13 mouse cellular contexts compared by ENCODE assay signal in genomic region chr2:166343551-166344340, GRCm38 (mm10).
DNase-seq lines count a peak whose midpoint lies in the region; ATAC-seq and TF ChIP-seq lines count a peak whose summit lies in the region.
"Had no signal": no experiment of that assay in that cellular context is flagged by ENCODE, and none has a peak within 500 bp of the region (broad histone marks: within the 10 kb centered on the region; RNA-seq: fewer than 3 reads in every experiment).

No protein-coding gene starts in this region.

- peak overlapping the region; percentile 24 for H3K27ac ChIP-seq in hindbrain, embryonic 10.5 days
- H3K27ac ChIP-seq in hindbrain, embryonic 16.5 days (ENCODE audit: low read depth, low read length), result no peak overlapping the region
- peak overlapping the region; percentile 81 for H3K27ac ChIP-seq in embryonic facial prominence, embryonic 12.5 days
- H3K27ac ChIP-seq in limb, embryonic 13.5 days, result peak overlapping the region; percentile 77
- H3K27ac ChIP-seq in thymus, adult 2 months (ENCODE audit: control insufficient read depth, insufficient read depth, low read length), result no peak overlapping the region
- H3K27ac ChIP-seq: liver, embryonic 15.5 days had no signal

- H3K4me3 ChIP-seq in hindbrain, embryonic 10.5 days, result no peak overlapping the region
- H3K4me3 ChIP-seq in hindbrain, embryonic 16.5 days (ENCODE audit: low read length), result no peak overlapping the region
- H3K4me3 ChIP-seq in embryonic facial prominence, embryonic 12.5 days, result no peak overlapping the region
- no peak overlapping the region for H3K4me3 ChIP-seq in limb, embryonic 13.5 days
- no peak overlapping the region for H3K4me3 ChIP-seq in thymus, adult 2 months (ENCODE audit: control insufficient read depth, insufficient read depth, low read length)
- H3K4me3 ChIP-seq: liver, embryonic 15.5 days; megakaryocyte, embryonic 14.5 days had no signal

- TF ChIP-seq CTCF in brain, embryonic 14.5 days (IDR thresholded peaks at IDR 0.05; ENCODE audit: borderline replicate concordance, extremely low read depth, insufficient read depth, insufficient read length), result no peak
- no peak for TF ChIP-seq CTCF in thymus, adult 2 months (IDR thresholded peaks at IDR 0.05; ENCODE audit: borderline replicate concordance, control insufficient read depth, extremely low read depth, insufficient read depth, low read length, poor library complexity)

- WGBS in hindbrain, embryonic 10.5 days, result 26% methylated on average over 10 of the region's 10 CpGs
- WGBS in hindbrain, embryonic 16.5 days, result 25% methylated on average over 9 of the region's 10 CpGs
- 19% methylated on average over 10 of the region's 10 CpGs for WGBS in embryonic facial prominence, embryonic 12.5 days
- 16% methylated on average over 10 of the region's 10 CpGs for WGBS in limb, embryonic 13.5 days
- WGBS in thymus, adult 2 months, result 95% methylated on average over 10 of the region's 10 CpGs

- H3K36me3 ChIP-seq in hindbrain, embryonic 10.5 days, result no peaks in the 10 kb centered on the region
- H3K36me3 ChIP-seq in hindbrain, embryonic 16.5 days (ENCODE audit: control insufficient read depth, insufficient read depth, low read length), result no peaks in the 10 kb centered on the region
- H3K36me3 ChIP-seq in embryonic facial prominence, embryonic 12.5 days, result no peaks in the 10 kb centered on the region
- H3K36me3 ChIP-seq in limb, embryonic 13.5 days, result no peaks in the 10 kb centered on the region
- no peaks in the 10 kb centered on the region for H3K36me3 ChIP-seq in thymus, adult 2 months (ENCODE audit: control insufficient read depth, insufficient read depth, low read length)
- H3K36me3 ChIP-seq: liver, embryonic 15.5 days had no signal

- peaks cover 5% of the 10 kb centered on the region; the same call in 1 of the 2 replicates for H3K9me3 ChIP-seq in hindbrain, embryonic 10.5 days
- no peaks in the 10 kb centered on the region for H3K9me3 ChIP-seq in hindbrain, embryonic 16.5 days (ENCODE audit: control insufficient read depth, low read length)
- H3K9me3 ChIP-seq in embryonic facial prominence, embryonic 12.5 days, result no peaks in the 10 kb centered on the region; the same call in 1 of the 2 replicates
- H3K9me3 ChIP-seq in limb, embryonic 13.5 days, result 0 out of 2 replicates have a peak, but pooled peaks cover 4% of the 10 kb centered on the region
- H3K9me3 ChIP-seq: liver, embryonic 15.5 days had no signal

- H3K4me2 ChIP-seq in hindbrain, embryonic 16.5 days (ENCODE audit: low read length), result no peak overlapping the region
- no peak overlapping the region for H3K4me2 ChIP-seq in embryonic facial prominence, embryonic 12.5 days (replicated peaks)
- peak overlapping the region; percentile 21 for H3K4me2 ChIP-seq in limb, embryonic 13.5 days (replicated peaks)
- H3K4me2 ChIP-seq: heart, embryonic 11.5 days; liver, embryonic 15.5 days had no signal

- DNase-seq in hindbrain, embryonic 10.5 days (ENCODE audit: low spot score), result peak; percentile 32
- peak; percentile 65 for DNase-seq in brain, embryonic 14.5 days (ENCODE audit: low read depth)
- DNase-seq in thymus, adult 2 months, result no peak
- no peak for DNase-seq in layer of hippocampus, postnatal 14 days (ENCODE audit: low spot score in 2 of 2)
- DNase-seq in layer of hippocampus, postnatal 36 days, result no peak
- DNase-seq: cerebellum, adult 9-11 months; kidney, adult 2 months had no signal

- H3K27me3 ChIP-seq in hindbrain, embryonic 10.5 days (ENCODE audit: insufficient read depth, poor library complexity, severe bottlenecking), result peaks cover 41% of the 10 kb centered on the region
- peaks cover 6% of the 10 kb centered on the region for H3K27me3 ChIP-seq in hindbrain, embryonic 16.5 days (replicated peaks; ENCODE audit: control insufficient read depth, insufficient read depth, low read length)
- H3K27me3 ChIP-seq in embryonic facial prominence, embryonic 12.5 days, result no peaks in the 10 kb centered on the region
- peaks cover 5% of the 10 kb centered on the region; the same call in 1 of the 2 replicates for H3K27me3 ChIP-seq in limb, embryonic 13.5 days
- H3K27me3 ChIP-seq in thymus, adult 2 months (ENCODE audit: control insufficient read depth, insufficient read depth, low read length), result no peaks in the 10 kb centered on the region
- H3K27me3 ChIP-seq: liver, embryonic 15.5 days had no signal

- no peak for ATAC-seq in hindbrain, embryonic 16.5 days
- no peak for ATAC-seq in embryonic facial prominence, embryonic 12.5 days (ENCODE audit: insufficient number of reproducible peaks, insufficient read depth, low FRiP score, low TSS enrichment)
- peak; percentile 34; the same call in 1 of the 2 replicates for ATAC-seq in limb, embryonic 13.5 days (ENCODE audit: low FRiP score, low read depth)

- H3K9ac ChIP-seq in hindbrain, embryonic 16.5 days (ENCODE audit: low read depth, low read length), result no peak overlapping the region
- 0 out of 2 replicates have a peak overlapping the region, but pooled peaks have one; percentile 11 for H3K9ac ChIP-seq in embryonic facial prominence, embryonic 12.5 days
- no peak overlapping the region for H3K9ac ChIP-seq in limb, embryonic 13.5 days
- H3K9ac ChIP-seq: liver, embryonic 15.5 days had no signal

- no peak for TF ChIP-seq POLR2A in brain, embryonic 14.5 days (IDR thresholded peaks at IDR 0.05; ENCODE audit: borderline replicate concordance, extremely low read depth, insufficient read depth, insufficient read length, poor library complexity, severe bottlenecking)
- no peak for TF ChIP-seq POLR2A in thymus, adult 2 months (IDR thresholded peaks at IDR 0.05; ENCODE audit: control insufficient read depth, extremely low read depth, insufficient read depth, low read length, poor library complexity)

- H3K4me1 ChIP-seq in hindbrain, embryonic 10.5 days (replicated peaks), result peaks cover 60% of the 10 kb centered on the region
- peaks cover 28% of the 10 kb centered on the region for H3K4me1 ChIP-seq in hindbrain, embryonic 16.5 days (ENCODE audit: control insufficient read depth, insufficient read depth, low read depth, low read length)
- H3K4me1 ChIP-seq in embryonic facial prominence, embryonic 12.5 days, result peaks cover 42% of the 10 kb centered on the region
- H3K4me1 ChIP-seq in limb, embryonic 13.5 days, result peaks cover 70% of the 10 kb centered on the region
- H3K4me1 ChIP-seq in thymus, adult 2 months (replicated peaks; ENCODE audit: control insufficient read depth, insufficient read depth, low read length), result no peaks in the 10 kb centered on the region
- H3K4me1 ChIP-seq: liver, embryonic 15.5 days; megakaryocyte, embryonic 14.5 days had no signal

Comparison
In these comparisons a context has a peak if more than half of its experiments do, and no peak if none do; other contexts are left out.
1. H3K27ac ChIP-seq: peak in hindbrain, embryonic 10.5 days (single experiment), embryonic facial prominence, embryonic 12.5 days (single experiment) and limb, embryonic 13.5 days (single experiment); none in hindbrain, embryonic 16.5 days (single experiment) and thymus, adult 2 months (single experiment).
2. DNase-seq: peak in hindbrain, embryonic 10.5 days (single experiment) and brain, embryonic 14.5 days (single experiment); none in thymus, adult 2 months (single experiment), layer of hippocampus, postnatal 14 days (0 of 2) and layer of hippocampus, postnatal 36 days (0 of 2).